Mouse (Mus musculus): Measurements from ENCODE around the gene Sept12.
A peak's percentile ranks its signal among the peaks of the same experiment; 100 is the strongest.

The Sept12 gene

DNA sequence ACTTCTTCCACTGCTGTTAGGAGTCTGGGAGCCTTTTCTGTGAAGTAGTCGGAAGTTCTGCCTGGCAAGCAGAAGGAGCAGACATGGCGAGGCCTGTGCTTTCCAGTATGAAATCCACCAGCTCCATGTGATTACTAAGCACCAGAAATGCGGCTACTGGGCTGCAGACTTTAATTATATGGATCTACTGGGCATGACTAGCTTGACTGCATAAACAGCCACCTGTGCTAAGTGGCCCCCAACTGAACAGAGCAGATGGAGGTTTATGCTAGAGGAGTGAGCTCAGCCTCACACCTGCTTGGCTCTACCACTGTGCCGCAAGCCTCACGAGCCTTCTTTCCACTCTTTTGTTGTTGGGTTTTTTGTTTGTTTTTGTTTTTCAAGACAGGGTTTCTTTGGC is 23.1 kb downstream of the Sept12 start:
- no peak for DNase-seq

DNA sequence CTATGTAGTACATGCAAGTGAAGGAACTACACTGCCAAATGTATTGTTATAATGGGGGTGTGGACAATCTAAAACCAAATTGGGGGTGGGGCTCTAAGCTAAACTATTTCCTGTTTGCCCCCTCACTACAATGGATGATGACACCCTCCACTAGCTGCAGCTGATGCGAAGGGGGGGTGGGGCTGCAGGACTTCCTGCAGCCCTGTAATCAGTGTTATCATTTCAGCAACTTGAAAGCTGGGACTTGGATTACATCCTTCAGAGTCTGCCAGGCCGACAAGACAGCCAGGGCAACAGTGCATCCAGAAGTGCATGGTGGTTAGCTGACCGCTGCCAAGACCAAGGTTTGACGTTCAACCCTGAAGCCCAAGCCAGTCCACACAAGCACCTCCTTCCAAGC is 26.0 kb downstream of the Sept12 start:
- no peak for DNase-seq

DNA sequence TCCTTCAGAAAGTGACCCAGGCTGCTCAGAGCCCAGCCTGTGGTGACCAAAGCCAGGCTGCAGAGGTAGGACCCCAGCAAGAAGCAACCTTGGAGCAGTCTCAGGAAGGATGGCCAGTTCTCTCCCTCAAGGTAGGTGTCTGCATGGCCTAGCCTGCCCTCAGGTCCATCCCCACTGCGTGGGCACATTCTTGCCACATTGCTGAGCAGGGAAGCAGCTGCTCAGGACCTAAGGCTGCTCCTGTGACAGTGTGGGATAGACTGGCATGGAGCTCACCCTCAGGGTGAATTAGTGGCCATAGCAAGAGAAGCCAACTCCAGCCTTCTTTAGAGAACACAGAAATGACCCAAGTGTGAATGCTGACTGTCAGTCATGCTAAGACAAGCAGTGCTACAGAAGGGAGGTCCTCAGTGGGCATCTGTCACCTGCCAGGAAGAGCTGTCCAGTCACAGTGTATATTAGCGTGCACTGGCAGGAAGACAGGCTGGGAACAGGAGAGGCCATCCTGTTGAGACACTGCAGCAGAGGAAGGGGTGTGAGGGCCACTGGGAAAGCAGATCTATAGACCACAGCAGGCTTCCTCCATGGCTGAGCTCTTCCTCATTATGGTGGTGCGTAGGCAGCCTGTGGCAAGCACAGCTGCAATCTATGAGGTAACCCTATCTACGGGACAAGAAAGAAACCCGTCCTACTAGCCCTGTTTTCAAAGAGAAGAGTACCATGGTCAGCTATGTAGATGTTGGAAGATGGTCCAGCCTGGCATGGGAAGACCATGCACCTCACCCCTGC is 28.4 kb downstream of the Sept12 start:
- DNase-seq: no peak

DNA sequence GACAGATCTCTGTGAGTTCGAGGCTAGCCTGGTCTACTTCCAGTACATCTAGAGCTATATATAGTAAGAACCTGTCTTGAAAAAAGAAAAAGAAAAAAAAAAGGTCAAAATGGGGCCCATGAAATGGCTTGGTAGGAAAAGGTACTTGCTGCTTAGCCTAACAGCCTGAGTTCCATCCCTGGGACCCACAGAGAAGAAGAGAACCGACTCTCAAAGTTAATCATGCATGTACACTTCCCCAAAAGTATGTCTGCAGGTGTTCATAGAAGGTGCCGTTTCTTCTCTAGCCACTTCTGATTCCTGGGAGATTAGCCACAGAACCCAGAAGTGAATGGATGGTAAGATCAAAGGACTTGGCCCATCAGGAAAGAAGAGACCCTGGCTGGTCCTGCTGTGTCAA is 29.2 kb downstream of the Sept12 start:
- DNase-seq: no peak

DNA sequence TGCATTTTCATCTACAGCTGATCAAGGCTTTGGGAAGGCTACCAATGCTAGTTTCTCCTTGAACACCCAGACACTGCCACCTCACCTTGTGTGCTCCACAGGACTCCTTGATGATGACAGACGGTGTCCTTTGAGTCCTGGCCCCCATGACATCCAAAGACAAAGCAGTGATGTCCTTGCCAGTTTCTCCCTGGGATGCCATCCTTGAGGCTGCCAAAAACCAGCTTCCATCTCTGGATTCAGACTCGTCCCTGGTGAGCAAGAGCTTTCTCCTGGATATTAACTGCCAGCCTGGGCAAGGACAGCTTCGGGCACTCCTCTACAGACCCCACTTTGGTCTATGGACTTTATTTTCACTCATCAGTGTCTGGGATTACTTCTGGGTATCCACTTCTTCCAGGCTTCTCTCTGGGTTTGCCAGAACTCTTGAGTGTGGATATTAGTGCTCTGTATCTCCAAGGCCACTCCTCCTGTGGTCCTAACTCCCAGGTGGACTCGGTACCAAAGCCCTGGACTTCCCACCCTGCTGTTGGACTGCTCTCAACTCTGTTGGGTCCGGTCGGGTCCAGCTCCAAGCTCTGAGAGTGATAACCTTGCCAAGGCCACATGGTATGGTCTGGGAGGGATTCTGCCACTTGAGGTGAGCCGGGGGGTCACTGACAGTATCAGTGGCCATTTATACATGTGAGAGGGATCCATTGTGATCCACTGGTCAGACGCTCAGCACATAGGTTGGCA is 32.1 kb downstream of the Sept12 start:
- DNase-seq: no peak

DNA sequence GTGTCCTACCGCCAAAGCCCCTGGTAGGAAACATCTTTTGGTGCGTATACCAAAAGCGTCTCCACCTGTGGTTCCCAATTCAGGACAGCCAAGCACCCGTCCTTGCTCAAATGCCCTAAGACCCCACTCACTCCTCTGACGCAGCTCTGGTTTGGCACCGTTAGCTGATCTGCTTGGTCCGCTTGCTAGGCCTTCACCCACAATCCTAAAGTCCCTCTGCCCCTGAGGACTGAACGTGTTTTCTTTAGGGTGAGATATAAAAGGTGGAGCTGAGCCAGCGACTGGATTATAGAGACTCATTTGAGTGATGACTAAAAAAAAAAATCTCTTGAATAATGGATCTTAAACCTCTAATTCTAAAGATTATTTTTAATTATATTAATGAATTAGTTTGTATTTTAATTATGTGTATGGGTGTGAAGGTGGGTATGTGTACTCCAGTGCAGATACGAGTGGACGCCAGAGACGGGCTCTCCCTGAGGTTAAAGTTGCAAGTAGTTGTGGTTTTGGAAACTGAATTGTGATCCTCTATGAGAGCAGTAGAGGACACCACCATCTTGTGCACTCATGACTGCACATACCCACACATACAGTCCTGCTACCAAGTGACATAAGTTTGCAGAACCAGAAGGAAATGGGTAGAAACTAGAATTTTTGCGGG is 32.8 kb downstream of the Sept12 start:
- no peak for DNase-seq

DNA sequence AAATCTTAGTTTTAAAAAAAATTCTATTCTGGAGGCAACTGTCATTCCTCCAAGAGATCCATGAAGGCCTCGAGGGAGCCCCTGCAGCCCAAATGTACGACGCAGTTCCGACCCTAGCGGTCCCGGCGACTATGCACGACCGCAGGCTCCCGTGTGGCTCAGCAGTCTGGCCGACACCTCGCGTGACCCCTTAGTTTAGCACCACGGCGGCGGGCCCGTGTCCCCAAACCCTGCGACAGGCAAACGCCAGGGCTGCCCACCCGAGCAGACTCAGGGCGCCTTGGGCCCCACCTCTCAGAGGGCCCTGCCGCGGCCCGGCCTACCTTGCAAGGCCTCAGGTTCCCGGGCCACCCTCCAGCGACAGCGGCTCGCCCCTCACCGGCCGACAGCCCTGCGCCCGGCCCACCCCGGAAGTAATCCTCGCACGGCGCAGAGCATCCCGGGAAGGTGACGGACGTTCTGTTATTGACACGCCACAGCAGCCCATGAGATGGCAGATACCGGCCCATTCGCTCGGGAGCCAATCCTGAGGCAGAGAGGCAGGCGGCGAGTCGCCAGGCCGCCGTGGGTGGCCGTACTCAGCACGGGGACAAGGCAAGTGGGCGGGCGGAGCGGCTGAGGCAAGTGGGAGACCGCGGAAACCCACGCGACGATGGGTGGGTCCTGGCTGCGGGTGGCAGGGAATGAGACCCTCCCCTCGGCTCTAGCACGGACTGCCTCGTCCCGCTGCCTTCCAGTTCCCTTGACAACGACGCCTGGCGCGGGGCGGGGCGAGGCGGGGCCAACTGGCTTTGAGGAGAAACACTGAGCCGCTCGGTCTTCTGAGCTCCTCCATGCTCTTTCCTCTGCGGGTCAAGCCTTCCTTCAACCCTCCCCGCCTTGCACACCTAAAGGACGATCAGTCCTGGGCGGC is 33.6 kb downstream of the Sept12 start, which contains the start of gene Anks3:
Gene Anks3 (minus strand): TSS at position 409 of the 913 bp plus-strand sequence.
- peak; percentile 99 for DNase-seq

DNA sequence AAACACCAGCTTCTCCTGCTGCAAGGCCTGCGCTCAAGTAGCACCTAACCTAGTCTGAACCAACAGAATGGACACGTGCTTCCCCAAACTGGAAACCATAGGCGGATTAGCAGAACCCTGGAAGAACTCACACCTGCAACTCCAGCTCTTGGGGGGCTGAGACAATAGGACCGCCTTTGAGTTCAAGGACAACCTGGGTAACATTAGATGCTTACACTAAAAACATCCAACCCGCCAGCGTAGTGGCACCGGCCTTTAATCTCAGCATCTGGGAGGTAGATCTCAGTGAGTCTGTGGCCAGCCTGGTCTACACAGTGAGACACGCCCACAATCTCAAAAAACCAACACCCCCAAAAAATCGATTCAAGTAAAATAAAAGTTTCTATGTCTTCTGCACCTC is 34.3 kb downstream of the Sept12 start:
- DNase-seq: no peak

DNA sequence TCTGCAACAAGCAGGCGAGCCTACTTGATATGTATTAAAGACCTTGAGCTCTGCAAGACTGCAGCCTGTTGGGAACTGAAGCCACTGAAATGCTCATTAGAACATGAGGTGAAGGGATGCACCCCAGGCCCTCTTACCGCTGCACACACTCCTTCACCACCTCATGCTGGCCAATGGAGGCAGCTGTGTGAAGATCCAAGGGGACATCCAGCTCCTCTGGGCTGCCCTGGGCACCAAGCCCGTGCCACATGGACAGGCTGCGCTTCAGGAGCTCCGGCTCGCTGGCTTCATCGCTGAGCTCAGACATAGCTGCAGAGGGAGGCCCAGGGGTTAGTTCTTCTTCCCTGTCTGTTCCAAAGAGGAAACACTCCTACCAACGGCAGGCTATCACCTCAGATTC is 37.4 kb downstream of the Sept12 start:
- DNase-seq: no peak

DNA sequence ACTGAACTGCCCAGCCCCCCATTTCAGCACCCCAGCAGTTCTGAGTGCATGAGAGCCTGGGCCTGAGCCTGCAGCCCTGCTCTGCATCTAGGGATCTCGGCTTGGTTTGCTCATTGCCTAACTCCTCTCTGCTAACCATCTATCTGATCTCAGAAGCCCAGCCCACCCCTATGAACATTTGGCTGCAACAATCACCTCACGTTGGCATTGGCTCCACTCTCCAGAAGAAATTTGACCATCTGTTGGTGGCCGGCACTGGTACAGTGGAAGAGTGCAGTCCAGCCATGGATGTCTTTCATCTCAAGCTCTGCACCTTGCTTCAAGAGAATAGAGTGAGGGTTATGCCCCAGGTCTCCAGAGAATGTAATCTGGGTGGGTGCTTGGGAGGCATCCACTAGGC is 40.2 kb downstream of the Sept12 start:
- no peak for DNase-seq

DNA sequence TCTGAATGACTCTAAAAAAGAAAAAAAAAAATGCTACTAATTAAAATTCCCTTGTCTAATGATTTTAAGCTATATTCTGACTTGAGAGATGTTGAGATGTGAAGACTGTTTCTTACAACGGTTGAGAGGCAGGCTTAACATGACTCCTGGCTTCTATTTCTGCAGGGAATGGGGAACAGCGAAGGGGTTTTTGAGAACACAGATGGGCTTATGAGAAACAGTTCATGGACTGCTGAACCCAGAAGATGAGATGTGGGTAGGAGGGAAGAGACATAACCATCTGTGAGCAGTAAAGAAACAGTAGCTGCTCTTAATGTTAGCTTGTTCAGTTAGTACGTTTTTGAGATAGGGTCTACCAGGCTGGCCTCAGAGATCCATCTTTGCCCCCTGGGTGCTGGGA is 41.0 kb downstream of the Sept12 start:
- DNase-seq: no peak

DNA sequence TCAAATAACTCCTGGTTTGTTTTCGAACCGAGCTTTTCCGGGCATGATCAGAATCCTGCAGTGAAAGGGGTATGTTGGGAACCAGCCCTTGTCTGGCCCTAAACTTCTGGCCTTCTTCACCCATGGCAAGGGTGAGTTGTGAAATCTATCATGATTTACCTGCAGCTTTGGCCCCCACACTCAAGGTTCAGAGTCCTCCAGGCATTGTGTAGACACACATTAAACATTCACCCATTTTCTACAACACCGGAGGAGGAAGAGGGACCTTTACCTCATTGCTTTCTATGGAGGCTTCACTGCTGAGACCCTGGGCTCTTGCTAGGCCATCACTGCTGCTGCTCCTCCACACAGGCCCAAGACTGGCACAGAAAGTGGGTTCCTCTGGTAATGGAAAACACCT is 50.3 kb downstream of the Sept12 start:
- no peak for DNase-seq

DNA sequence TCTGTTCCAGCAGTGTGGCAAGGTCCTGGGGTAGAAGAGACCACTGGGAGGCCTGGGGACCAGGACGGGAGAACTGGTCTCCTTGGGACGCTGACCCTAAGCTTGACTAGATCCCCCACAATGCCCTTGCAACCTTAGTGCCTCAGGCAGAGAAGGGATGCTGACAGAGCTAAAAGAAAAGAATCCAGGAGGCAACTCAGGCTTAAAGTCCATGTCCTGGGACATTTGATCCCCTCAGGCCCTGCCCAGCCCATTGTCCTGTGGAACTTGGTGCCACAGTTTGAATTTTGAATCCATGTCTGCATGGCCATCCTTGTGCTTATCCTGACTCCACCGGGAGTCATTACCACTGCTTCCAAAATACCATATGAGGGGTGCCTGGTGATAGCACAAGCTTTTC is 51.5 kb downstream of the Sept12 start:
- DNase-seq: no peak

DNA sequence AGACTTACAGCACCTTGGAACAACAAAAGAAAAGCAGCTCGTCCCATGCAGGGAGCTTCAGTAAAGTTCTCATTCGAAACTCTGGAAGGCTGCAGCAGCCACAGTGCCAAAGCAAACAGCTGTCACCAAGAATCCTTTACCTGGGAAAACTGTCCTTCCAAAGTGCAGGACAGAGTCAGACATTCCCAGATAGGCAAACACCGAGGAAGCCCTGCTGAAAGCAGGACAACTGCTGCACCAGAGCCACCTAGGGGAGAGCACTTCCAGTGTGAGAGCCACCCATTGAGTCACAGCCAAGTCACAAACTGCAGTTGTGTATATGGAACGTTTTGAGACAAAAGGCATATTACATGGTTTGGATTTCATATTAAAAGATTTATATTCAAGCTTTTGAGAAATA is 52.2 kb downstream of the Sept12 start:
- no peak for DNase-seq

DNA sequence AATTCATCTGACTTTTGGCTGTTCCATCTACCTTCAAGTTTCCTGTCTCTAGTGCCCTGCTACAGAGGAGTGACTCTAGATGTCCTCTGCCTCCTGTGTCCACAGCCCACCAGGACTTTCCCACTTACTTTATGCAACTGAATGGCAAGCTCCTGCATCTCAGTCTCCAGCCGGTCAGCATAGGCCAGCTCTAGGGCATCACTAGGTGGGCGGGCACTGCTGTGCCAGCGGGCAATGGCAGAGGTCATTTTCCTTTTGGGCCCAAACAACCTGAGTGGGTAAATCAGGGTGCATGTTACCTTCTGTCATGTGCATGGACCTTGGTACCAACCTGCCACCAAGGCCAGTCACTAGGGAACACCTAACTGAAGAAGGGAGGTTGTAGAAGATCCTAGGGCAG is 54.2 kb downstream of the Sept12 start:
- DNase-seq: no peak

DNA sequence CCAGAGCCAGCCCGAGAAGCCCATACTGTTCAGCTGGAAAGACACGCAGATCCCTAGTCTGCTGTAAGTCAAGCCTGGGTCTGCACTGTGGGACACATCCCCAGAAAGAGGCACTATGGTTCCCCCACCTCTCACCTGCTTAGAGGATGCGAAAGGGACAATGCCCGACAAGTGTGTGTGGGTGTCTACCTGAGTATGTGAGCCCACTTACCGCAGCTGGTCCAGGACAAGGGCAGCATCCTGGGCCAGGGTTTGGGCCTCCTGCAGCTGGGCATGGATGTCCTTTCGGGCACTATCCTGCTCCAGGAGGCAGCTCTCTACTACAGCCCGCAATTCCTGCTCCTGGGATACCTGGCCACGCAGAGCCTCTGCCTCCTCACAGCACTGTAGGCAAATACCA is 54.8 kb downstream of the Sept12 start:
- no peak for DNase-seq

DNA sequence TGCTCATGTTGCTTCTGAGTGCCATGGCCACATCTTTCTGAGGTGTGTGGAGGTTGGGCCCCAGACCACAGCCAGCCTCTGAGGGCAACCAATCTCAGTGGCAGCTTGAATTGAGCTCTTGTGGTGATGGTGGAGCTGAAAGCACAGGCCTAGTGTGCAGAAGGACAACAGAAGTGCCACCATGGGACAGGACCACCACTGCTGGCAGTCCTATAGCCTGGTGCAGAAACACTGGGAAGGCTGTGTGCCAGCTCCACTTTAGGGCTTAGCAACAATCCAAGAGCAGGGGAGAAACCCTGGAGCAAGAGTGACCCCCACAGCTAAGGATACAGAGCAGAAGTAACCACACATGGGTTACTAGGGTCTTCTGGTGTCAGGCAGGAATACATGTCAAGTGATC is 56.6 kb downstream of the Sept12 start:
- DNase-seq: no peak

DNA sequence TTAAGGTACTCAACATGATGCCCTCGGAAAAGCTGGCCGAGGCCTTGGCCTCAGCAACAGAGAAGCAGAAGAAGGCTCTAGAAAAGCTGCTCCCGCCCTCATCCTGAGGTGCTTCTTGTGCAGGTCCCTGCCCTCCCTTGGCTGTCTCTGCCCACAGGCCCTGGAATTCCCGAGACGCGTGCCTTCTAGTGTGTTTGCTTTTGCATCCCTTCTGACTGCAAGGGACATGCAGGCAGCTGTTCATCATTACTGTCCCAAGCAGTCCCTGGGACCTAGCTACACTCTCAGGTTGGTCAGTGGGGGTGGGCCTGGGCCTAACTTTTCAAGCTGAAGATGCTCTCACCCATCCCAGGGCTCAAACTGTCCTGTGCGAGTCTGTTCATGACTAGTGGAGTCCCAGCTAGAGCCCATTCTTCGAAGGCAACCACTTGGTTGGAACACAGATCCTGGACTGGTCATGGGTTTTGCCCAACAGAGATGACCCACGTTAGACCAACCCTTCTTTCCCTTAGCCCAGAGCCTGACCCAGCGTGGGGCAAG is 57.3 kb downstream of the Sept12 start:
- no peak for DNase-seq

DNA sequence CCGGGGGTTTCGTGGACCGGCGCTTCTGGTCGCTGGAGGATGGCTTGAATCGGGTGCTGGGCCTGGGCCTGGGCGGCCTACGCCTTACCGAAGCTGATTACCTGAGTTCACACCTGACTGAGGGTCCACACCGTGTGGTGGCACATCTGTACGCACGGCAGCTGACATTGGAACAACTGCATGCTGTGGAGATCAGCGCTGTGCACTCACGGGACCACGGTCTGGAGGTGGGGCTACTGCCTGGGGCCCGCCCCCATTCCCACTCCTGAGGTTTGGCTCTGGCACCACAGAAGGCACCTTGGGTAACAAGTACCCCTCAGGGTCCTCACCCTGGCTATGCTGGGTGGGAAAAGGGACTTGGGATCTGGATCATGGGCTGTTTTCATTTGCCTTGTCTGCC is 58.2 kb downstream of the Sept12 start:
- peak; percentile 50 for DNase-seq

DNA sequence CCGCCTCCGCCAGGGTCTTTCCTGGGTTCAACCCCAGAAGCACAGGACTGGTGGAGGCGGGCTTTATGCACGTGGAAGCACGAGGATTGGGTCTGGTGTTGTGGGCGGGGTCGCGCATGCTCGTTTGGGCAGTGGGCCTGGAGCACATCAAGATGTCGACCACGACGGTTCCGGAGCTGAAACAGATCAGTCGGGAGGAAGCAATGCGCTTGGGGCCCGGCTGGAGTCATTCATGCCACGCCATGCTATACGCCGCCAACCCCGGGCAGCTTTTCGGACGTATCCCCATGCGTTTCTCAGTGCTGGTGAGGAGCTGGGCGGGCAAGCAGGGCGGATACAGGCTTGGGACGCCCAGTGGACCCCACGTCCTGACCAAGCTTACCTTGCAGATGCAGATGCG is 58.7 kb downstream of the Sept12 start:
- peak; percentile 95 for DNase-seq

DNA sequence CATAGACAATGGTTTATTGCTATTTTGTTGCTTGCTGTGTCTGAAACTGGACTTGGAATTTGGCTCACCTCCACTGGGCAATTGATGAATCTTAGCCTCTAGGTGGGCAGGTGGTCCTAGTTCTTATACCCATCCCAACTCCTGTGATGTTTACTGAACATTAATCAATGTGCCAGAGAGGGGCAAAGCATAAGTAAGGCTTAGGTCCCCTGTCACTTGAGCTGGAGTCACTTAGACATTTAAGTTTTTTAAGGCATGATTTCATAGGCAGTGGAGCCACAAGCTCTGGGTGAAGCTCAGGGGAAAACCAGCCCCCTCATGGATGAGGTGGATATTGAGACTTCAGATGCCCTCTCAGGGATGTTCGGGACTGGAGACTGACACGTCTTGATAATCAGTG is 59.2 kb downstream of the Sept12 start, which contains the start of gene Nudt16l1:
Gene Nudt16l1 (plus strand): TSS at position 301 of the 400 bp plus-strand sequence.
- no peak for DNase-seq
